Mouse (Mus musculus) cerebellum, adult 8-10 months (tissue): ENCODE measurements at regions not wholly inside any gene's neighbourhood (a gene's known extent, or its start where the extent isn't known, plus 50 kb on each side); places are given as distances from the start of the nearest gene placed in this dataset.

Experiments
- DNase-seq: peaks from one replicate; pipeline ENCODE4 v3.0.0; 2022

DNA sequence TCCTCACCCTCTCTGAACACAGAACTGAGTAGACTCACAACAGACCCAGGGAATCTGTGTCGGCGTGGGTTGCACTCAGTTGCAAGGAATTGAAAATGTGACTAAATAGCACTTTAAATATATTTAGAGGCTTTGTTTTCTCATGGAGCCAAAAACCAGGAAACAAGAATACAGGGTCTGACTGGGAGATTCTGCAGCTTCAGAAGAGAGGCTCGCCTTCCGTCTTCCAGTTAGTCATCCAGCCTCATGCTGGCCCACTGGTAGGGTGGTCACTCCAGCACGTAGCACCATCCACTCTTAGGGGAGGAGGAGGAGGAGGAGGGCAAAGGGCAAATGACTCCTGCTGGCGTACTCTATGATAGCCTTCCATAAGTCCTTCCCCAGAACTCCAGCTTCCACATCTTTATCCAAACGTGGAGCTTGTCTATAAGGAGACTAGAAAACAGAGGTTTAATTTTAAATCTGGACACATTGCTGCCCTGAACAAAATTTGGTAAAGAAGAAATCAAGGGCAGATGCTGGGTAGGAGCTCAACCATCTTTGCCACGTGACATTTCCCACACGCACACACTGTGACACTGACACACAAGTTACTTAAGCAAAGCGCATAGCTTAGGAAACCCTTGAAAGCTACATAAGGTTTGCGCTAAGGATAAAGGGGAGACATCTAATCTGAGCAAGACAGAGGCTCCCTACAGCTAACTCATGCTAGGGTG is 60.8 kb downstream of the Mis18a start:
- DNase-seq, result no peak

DNA sequence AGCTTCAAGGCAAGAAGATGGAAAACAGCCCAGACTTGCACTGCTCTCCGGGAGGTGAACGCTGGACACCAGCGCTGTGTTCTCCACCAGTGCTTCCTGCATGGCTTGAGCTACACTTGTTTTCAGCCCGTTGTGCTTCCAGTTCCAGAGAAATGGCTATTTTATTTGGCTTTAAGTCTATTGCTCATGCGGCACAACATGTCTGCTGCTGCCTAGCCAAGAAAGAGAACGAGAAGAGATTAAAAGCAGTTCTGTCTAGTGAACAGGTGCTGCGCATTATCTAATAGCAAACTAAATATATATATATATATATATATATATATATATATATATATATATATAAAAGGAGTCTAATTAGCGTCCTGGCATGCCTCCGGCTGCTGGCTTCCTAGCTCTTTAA is 63.1 kb downstream of the Mis18a start:
- DNase-seq, result no peak

DNA sequence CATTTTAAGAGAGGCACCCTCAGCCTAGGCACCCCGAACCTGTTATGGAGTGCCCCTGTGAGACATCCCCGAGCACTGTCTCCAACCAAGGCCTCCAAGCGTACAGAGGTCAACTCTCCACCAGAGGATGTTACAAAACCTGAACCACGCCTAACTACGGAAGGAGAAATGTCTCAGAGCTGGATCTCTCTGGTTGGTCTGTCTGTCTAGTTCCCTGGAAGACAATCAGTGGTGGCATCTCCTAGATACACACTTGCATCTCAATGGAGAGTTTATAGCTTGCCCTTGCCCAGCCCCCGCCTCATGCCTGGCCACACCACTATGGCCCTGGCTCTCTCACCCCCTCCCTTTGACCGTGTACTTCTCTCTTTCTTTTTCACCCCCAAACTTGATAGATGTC is 69.2 kb downstream of the Mis18a start:
- no peak for DNase-seq

DNA sequence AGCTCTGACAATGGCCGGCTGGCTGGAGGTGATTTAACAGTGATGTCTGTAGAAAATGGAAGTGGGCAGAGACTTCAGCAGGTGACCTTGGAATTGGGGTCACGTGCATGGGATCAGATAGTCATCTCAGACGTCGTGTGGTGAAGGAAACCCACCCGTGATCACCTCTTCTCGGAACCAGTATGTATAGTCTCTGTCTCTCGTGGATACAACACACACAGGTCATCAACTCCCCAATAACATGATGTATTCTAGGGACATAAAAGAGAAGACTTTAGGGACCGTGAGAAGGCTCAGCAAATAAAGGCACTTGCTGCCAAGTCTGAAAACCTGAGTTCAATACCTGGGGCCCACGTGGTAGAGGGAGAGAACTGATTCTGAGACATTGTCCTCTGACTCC is 70.2 kb downstream of the Mis18a start:
- DNase-seq, result no peak

DNA sequence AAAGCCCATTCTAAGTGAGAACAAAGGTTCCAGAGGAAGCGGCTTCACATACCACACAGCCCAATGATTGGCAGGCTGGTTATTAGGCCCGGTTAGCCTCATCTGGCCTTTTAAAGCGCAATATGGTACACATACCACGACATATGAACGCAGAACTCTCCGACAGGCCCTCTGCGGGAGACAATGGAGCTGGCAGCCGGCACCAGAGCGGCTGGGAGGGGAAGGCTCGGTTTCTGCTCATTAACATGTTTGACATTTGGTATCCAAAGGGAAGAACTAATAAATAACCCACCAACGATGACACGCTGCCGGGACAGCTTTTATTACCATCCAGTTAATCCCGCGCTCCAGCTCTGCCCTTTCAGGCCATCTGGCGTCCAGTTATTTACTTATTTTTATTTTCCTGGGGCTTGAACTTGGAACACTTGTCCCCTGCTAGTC is 70.6 kb downstream of the Mis18a start:
- no peak for DNase-seq

DNA sequence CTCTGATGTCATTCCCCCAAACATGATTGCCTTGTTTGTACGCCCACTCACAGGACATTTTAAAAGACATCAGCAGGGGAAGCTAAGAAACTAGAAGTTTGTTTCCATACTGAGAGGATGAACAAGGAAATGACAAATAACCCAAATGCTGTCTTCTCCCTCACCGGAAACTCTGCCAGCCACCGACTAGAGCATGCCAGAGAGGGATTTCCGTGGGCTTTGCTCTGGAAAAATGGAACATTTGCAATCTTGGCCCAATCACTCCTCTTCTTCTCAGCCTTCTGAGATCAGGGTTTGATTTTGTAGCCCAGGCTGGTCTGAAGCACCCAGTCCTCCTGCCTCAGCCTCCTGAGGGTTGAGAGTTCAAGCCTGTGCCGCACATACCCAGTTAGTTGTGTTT is 72.4 kb downstream of the Mis18a start:
- DNase-seq, result no peak

DNA sequence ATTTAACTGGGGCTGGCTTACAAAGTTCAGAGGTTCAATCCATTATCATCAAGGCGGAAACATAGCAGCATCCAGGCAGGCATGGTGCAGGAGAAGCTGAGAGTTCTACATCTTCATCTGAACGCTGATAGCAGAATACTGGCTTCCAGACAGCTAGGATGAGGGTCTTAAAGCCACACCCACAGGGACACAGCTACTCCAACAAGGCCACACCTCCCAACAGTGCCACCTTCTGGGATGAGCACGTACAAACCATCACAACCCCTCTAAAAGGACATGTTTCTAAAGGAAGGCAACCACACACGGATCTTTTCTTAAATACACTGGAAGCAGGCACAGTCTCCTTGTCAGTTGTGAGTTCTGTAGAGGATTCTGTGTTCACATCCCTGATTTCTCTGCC is 74.4 kb downstream of the Mis18a start:
- no peak for DNase-seq

DNA sequence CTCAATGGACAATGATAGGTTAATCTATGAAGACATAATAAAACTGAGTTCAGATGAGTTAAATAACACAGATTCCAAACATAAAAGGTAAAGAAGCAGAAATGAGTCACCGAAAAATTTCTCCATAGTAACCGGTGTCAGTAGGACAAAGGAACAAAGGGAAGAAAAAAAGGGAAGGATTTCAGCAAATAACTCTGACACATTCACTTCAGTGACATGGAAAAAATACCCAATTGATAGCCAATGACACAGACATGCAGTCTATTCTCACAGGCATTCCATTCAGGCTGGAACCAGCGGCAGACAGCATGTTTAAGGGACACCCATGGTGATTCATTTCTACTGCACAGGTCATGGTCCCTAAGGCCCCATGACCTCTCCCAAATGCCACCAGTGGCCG is 79.0 kb downstream of the Mis18a start:
- no peak for DNase-seq

DNA sequence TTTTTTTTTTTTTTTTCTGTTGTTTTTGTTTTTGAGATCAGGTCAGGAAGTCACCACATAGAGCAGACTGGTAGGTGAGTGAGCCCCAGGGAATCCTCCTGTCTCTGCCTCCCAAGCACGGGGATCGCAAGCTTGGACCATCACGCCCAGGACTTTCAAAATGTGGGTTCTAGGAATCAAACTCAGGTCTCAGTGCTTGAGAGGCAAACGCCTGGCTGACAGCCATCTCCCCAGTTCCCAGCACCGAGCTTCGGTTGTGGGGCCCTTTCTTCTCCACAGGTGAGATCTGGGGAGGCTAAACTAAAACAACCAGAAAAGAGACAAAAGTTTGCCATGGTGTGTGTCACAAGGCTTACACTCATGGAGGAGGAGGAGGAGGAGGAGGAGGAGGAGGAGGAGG is 84.5 kb downstream of the Mis18a start:
- DNase-seq, result no peak

DNA sequence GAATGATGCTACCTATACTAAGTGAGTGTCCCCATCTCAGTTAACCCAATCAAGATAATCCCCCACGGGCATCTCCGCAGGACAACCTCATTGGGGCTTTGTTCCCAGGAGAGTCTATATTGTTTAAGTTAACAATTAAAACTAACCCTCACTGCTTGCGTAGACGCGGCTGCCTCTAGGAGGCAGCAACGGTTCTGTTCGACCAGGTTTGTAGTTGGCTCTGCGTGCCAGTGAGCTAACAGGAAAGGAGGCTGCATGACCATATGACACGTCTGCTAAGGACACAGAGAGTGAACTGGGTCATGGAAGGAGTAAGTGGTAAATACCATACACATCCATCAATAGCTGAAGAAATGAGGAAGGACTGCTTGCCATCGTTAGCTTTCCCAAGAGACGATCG is 92.0 kb downstream of the Mis18a start:
- no peak for DNase-seq

DNA sequence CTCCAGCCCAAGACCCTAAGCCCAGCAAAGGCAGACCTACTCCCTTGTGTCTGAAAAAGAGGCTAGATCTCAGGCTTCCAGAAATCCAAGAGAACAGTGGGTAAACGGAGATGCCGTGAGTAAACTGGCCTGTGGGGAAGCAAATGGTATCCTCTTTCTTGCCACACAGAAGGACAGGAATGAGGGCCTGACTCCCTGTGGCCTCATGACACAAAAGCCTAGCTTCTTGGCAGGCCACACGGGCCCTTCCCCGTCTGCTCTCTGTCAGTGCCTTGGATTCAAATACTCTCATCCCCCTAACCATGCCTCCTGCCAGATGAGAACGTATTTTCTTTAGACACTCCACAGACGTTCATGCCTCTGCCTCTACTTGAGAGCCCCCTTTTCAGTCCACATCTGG is 97.2 kb downstream of the Mis18a start:
- DNase-seq, result no peak

DNA sequence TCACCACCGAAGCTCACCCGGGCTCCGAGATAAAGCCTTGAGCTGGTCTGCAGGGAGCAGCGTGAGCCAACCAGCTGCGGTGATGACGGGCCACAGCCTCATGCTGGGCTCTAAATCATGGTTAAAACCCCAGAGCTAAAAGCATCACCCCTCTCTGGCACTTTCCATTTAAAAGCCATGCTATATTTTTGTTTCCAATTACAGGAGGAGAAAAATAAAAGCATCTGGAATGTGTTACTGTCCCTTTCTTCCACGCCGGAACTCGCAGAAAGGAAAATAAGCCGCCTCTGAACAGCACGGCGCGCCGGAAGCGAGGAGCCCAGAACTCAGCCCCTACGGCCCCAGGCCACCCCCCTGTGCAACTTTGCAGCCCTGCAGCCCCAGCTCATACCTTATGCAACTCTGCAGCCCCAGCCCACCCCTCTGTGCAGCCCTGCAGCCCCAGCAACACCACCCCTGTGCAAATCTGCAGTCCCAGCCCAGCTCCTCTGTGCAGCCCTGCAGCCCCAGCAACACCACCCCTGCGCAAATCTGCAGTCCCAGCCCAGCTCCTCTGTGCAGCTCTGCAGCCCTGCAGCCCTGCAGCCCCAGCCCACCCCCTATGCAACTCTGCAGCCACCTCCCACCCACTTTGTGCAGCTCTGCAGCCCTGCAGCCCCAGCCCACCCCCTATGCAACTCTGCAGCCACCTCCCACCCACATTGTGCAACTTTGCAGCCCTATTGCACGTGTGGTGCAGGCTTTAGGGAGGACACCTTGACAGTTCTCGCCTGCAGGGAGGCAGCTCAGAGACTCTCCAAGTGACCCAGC is 97.9 kb downstream of the Mis18a start:
- no peak for DNase-seq

DNA sequence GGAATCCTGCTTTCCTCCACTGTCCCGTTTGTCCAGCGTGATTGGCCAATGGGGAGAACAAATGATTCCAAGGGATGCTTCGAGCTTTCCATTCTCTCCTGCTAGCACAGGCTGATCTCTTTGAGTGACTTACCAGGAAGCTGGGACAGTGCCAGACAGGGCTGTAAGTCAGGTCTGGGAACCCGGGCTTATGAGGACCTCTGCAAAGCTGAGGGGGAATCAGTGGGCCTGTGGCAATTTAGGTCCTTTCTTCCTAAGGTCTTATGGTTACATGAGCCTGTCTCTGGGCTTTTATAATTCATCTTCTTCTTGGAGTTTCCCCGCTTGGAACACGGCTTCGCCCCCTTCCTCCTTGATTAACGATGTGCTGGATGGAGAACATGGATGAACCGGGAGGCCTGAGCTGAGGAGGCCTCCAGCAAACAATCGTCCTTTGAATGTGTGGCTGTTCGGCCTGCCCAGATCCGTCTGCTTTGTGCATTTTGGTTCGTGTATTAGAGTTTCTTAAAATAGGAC is 98.5 kb downstream of the Mis18a start:
- no peak for DNase-seq

DNA sequence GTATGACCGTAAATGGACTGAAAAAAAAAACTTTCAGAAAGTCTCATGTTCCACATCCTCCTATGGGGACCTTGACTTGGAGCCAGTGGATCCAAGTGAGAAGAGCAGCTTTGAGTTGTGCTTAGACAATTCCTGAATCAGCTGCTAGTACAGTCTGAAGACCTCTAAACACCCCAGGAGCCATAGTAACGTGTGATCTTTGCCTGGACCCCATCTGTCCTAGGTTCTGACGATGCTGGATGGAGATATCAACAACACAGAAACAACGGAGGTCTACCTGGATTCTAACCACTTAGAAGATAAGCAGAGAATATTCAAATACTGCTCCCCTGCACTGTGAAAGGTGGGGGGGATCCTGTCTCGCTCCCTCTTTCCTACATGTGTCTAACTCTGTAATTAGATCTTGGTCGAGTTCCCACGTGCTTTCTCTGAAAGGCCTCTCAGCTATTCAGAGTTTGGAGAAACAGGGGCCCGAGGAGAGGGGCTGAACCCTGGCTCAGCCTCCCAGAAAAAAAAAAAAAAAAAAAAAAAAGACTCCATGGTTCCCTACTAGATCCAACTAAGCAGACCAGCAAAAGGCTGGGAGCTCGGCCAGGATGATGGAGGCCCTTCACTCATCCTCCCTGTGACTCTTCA is 101.1 kb downstream of the Mis18a start:
- no peak for DNase-seq

DNA sequence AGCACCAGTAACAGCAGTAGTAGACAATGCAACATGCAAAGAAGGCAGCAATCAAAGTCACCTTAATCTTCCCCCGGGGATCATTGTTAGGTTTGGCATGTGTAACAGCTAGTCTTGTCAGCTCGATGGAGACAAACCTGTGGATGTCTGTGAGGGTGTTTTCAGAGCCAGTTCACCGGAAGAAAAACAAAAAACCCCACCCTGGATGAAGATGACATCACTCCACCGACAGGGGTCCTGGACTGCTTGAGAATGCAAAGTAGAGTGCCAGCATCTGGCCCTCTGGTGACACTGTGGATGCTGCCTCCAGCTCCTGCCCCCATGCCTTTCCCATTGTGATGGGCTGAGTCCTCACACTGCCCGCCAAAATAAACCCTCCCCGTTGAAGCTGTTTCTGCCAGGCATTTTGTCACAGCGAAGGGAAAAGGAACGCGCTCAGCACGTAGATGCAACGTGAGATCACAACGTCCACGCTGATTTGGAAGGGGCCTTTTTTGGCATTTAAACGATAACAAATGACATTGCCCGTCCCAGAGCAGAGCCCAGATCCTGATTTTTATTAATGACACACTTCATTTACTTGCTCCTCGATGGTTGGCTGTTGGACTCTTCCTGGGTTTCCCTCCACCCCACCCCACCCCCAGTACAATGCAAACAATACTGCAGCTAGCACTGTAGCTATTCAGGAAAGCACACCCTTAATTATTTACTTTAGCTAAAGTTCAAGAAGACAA is 101.7 kb downstream of the Mis18a start:
- DNase-seq, result no peak

DNA sequence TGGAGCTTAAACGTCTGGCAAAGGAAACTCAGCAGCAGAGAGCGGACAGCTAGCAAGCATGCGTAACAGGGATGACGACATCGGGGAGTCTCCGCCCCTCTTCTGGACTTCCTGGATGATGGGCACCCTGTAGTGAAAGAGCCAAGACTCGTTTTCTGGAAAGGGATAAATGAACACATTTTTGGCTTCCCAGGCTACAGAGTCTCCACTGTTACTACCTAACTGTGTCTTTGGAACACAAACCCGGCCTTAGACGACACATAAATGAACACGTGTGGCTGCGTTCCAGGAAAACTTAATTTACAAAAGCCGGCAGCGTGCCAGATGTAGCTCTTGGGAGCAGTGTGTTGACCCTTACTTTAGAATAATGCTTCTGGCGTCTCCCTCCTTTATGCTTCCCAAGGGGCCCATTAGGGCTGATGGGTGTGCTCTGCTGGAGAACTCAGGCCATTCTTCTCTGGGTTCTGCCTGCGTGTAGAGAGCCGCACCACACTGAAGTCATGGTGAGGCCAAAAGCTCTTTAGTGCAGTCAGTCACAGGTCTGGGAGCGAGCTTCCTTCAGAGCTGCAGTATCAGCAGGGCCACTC is 103.1 kb downstream of the Mis18a start:
- DNase-seq, result no peak

DNA sequence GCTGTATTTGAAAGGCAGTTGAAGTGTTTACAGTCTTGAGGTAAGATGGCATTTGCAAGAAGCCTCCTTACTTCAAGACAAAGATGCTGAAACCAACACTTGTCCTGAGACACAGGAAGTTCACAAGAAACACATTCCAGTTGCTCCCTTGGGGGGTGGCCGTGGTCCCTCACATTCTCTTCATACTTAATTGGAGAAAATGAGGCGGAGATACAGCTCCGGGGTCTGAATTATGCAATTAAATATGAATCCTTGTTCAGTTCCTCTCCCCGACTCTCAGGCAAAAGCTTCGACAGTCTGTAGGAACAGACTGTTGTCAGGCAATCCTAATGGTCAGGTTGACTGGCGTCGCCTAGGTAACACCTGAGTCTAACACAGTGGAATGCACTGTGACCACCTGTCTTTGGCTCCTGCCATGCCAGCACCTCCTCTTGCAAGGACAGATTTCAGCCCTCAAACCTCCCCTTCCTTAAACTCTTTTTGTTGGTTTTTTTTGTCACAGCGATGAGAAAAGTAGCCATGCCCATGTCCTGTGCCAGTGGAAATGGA is 104.5 kb downstream of the Mis18a start:
- no peak for DNase-seq

DNA sequence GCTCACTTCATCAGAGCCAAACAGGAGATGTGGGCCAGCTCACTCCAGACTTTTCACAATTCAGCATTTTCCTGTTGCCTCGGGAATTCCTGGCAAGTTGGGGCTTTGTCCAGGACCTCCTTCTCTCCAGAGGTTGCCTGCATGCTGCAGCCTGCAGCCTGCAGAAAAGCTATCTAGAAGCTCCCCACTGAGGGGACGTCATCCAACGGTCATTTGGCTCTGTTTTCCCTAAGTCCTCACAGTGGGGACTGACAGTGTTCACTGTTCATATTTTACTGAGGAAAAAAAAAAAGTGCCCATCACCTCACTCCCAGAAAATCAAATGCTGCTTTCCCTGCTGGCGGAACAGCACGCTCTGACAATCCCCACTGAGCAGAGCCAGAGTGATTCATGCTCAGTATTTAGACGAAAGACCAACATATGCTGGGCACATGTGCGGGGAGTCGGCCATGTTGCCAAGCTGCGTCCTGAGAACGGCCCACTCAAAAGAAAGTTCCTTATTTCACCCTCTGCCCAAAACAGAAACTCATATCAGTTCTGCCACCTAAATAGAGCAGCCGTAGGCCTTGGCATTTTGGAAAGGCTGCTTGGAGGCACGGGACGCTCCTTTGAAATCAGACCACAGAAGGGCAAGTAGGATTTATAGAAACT is 105.3 kb downstream of the Mis18a start:
- DNase-seq, result peak; percentile 30

DNA sequence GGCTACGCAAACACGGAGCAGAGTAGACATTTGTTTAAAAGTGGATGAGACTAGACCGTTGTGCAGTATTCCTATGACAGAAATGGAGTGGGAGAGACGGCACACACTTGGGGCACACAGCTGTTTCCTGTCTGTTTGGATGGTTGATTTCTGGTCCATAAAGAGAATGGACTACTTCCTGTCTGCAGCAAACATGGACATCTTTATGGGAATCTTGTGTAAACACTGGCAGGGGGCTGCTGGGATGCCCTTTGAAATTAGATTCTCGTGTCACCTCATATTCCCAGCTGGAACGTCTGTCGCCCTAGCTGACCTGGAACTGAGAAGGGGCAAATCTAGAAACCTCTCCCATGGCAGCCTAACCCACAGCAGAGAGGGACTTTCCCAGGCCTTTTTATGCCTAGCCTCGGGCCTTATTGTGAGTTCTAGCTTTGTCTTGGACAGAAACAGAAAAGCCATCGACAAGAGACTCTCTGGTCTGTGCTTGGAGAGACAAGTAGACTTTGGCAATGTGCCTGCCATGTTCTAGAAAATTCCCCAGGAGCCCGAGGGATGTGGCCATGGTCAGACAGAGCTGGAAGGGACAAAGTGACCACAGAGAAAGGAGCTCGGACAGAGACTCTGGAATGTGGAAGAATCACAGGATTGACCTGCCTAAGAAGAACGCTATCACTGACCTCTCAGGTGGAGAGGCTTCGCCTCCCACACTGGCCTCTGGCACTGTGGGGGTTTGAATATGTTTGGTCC is 107.5 kb downstream of the Mis18a start:
- no peak for DNase-seq

DNA sequence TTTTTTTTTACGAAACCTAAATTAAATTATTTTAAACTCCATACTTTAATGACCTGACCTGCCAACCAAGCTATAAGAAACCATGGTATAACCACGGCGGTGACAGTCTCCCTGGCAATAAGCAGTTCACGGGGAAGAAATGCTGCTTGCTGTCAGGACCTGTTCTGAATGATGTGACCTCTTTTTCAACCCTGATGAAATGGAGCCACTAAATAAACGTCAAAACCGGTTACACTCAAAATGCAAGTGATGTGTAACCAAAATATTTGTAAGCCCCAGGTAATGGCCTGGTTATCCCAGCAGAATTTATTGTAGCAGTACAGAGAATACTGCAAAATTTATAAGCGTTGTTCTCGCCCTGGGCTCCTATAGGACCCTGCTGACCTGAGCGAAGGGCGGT is 111.4 kb downstream of the Mis18a start:
- no peak for DNase-seq

DNA sequence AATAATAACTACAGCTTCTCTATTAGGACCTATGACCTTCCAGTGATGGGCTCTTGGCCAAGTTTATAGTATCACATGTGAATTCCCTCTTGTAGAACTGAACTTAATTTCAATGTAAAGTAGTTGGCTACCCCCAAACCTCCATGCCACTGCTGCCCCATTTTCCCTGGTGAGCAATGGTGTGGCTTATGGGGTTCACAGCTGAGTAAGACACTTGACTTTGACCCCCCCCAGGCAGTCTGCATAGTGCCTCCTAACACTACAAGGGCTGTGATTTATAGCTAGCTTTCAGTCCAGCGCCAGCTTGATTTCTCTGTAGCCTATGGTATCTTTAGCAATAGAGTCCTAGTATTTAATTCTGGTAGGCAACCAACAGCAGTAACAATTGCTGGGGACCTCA is 113.1 kb downstream of the Mis18a start:
- no peak for DNase-seq
